Mouse (Mus musculus) skeletal muscle tissue, adult 2 months (tissue): ENCODE results near the gene Crlf3.
A peak's percentile ranks its signal among the peaks of the same experiment; 100 is the strongest.
"Not testable (repeated sequence)": the region's sequence is repeated elsewhere in the genome, so short reads cannot be mapped to it uniquely, and the experiment has no call there.

Source experiments
- DNase-seq: peaks from one replicate; pipeline ENCODE4 v3.0.0-alpha.2; 2012; ENCODE audit warnings: low read depth, low spot score

Crlf3 gene

DNA sequence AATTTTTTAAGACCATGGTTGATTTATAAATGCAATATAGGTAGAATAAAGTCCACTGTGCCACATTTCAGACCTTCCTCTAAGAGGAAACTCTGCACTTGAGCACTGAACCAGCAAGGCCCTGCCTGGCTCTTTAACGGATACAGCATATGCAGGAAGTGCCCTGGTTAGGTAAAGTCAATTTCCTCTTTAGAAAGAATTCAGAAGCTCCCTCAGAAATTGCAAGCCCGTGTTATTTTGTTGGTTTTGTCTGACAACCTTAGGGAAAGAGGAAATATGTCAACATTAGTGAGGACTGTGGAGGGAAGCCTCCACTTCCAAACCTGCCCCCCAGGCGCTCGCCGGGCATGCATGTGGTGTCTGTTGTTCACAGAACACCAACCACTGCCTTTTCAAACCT is 13.2 kb downstream of the Crlf3 start:
- DNase-seq: no peak

DNA sequence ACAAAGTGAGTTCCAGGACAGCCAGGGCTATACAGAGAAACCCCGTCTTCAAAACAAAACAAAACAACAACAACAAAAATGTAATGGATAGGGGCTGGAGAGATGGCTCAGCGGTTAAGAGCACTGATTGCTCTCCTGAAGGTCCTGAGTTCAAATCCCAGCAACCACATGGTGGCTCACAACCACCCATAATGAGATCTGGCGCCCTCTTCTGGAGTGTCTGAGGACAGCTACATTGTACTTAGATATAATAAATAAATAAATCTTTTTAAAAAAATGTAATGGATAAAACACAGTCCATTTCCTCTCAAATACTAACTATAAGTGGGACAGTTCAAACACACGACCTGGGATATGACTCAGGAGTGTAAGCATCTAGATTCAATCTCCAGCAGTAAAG is 14.4 kb downstream of the Crlf3 start:
- DNase-seq: not testable (repeated sequence)

DNA sequence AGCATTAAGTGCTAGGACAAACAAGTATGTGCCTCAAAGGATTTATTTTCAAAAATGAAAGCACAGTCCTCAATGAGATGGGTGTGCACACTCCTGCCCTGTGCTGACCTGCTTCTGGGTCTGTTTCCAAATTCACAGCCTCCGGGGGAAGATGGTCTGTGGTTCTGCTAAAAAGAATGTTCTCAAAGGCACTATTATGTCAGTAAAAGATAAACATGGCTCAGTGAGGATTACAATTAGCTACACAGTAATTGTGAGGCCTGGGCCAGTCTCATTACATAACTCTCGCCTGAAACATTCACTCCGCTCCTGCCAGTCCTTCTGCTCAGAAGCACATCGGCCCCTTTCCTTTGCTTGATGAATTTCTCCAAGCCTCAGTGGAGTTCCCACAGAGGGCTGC is 18.6 kb downstream of the Crlf3 start:
- peak; percentile 44 for DNase-seq

DNA sequence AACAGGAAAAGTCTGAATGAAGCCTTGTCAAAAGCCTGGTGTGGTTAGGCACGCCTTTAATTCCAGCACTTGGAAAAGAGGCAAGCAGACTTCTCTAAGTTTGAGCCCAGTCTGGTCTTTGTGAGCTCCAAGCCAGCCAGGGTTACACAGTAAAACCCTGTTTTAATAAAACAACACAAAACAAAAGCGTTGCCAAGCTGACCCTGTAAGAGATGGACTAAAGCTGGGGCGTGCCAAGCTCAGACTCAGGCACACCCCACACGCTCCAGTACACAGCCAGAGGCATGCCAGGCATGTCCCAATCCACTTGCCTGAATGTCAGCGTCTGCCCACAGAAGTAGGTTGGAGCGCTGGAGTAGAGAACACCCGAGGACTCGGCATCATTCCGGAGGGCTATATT is 24.6 kb downstream of the Crlf3 start:
- DNase-seq: no peak

DNA sequence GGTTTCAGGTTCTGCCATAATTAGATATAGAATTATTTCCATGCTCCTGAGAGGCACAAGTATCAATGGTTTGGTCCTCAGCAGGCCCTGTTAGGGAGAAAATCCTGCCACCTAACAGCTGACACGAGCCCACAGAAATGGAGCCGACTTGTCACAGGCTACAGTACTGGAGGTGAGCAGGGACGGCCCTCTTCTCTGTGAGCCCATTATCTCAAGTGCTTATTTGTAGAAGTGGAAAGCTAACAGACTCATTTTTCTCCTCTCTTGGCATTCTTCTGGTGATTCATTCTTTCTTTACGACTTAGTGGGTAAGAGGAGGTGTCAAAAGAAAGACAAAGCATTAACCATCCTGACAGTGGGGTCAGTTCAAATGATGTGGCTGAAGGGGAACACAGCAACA is 26.1 kb downstream of the Crlf3 start:
- DNase-seq: no peak

DNA sequence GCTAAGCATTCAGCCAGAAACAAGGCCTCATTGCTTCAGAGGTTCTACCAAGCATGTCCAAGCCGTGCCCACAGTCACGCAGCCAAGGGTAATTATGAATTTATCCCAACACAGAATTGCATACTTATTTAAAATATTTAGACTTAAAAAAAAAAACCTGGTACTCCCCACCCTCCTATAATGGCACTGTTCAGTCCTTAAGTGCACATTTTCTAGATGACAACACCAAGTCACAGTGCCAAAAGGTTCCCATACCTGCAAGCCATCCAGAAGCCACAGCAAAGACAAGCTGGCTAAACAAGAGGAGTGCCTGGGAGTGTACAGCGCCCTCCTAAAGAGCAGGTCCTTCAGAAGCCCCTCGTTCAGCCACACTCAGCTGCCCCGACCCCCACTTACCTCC is 27.6 kb downstream of the Crlf3 start:
- DNase-seq: no peak

DNA sequence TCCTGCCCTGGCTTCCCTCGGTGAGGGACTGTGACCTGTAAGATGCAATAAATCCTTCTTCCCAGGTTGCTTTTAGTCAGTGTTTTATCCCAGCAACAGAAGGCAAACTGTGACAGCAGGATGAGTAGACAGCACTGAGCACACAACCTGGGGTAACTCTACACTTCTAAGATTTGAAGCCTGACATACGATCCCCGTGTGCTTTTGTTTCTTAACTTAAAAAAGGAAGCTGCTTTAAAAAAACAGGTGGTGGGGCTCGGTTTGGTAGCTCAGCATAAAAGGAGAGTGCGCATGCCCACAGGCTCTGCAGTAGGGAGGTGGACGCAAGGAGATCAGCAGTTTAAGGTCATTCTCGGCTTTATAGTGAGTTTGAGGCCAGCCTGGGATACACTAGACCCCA is 28.3 kb downstream of the Crlf3 start:
- DNase-seq: no peak

DNA sequence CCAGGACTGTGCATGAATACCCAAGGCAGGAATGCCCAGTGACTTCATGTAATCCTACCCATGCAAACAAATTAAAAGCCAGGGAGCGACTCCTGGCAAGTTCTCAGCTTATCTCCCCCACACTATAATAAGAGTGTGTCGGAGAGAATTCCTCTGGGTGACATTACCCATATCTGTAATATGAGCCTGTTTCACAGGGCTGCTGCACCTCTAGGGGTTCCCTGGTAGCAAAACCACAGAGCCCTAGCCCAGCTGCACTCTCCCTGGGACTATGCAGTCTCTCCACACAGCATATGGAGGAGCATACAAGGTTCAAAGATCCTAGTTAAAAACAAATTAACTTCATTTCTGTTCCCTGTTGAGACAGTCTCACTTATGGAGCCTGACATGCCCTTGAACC is 30.7 kb downstream of the Crlf3 start:
- no peak for DNase-seq

DNA sequence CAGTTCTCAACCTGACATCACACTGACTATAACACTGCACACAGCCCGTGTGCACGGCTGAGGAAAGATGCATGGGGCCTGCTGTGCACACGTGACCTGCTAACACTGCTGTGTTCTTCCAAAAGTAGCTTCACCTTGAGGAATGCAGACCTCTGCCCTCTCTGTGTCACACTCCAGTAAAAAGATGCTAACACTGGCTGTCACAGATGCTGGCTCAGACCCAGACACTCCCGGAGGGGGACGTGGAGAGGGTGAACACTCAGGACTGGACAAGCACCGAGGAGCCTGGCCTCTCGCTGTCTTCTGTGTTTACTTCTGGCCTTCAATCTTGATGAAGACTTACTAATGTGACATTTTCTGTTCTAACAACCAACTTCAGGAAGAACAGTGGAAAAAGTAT is 33.9 kb downstream of the Crlf3 start:
- no peak for DNase-seq

DNA sequence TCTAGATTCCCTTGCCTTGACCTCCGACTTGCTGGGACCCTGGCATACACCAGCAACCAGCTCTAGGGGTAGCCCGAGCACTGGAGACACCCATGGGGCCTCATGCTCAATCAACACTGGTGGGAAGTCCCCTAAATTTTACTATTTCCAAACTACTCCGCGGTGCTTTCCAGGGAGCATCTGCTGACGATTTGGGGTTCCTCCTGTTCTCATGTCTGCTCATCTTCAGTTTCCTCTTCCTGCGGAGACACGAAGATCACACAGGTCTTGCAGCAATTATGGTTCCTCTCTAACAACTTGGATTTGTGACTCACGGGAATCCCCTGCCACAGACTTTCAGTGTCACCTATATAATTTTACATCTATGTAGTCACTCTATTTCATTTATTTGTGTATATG is 37.4 kb downstream of the Crlf3 start:
- no peak for DNase-seq

DNA sequence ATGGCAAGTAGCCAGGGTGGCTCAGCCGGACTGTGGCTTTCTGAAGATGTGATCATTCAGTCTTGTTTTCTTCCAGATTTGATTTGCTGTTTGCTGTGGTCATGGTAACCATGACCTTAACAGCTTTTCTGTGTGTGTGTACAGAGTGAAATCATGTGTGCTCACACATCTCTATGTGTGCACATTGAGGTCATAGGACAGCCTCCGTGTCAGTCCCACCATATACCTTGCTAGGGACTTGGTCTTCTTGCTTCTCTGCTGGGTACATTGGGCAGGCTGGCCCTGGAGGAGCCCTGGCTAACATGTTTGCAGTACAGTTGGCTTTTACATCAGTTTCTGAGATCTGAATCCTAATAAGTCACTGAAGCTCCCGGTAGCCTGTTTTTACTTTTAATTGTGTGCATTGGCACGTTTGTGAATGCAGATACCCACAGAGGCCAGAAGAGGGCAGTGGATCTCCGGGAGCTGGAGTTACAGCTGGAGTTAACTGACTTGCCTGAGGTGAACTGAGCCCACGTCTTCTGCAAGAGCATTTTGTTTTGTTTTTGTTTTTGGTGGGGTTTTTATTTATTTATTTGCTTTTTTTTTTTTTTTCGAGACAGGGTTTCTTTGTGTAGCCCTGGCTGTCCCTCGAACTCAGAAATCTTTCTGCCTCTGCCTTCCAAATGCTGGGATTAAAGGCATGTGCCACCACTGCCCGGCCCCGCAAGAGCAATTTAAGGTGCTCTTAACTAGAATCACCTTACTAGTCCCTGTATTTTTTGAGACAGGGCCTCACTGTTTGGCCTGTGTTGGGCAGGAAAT is 38.0 kb downstream of the Crlf3 start:
- DNase-seq: peak; percentile 47

DNA sequence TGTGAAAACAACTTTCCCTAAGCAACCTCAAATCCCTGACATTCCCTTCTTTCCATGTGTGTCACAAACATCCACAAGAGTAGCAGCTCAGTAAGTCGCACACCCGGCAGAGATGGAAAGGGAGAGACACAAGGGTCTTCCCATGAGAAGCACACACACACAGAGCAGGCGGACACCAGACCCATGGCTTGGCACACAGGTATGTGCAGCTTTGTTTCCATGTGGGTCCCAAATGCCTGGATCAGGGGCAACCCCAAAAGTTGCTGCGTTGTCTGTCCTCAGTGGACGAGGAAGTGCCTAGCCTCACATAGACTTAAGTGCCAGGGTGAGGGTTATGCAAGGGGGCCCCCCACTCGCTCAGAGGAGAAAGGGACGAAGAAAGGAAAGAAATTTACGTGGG is 43.3 kb downstream of the Crlf3 start:
- no peak for DNase-seq

DNA sequence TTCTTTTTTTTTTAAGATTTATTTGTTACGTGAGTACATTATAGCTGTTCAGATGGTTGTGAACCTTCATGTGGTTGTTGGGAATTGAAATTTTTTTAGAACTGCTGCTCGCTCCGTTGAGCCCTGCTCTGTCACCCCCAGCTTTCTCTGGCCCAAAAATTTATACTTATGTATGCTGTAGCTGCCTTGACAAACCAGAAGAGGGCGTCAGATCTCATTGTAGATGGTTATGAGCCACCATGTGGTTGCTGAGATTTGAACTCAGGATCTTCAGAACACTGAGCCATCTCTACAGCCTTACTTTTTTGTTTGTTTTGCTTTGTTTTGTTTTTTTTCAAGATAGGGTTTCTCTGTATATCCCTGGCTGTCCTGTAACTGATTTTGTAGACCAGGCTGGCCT is 59.5 kb downstream of the Crlf3 start:
- no peak for DNase-seq

DNA sequence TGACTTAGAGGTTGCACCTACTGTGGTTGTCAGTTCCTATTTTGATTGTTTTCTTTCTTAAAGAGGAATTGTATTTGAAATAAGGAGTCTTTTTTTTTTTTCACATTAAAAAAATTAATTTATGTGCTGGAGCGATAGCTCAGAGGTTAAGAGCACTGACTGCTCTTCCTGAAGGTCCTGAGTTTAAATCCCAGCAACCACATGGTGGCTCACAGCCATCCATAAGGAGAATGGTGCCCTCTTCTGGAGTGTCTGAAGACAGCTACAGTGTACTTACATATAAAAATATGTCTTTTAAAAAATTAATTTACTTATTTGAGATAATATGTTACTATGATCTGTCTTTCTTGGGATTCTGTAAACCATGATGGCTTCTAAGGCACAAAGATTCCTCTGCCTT is 61.0 kb downstream of the Crlf3 start:
- no peak for DNase-seq

DNA sequence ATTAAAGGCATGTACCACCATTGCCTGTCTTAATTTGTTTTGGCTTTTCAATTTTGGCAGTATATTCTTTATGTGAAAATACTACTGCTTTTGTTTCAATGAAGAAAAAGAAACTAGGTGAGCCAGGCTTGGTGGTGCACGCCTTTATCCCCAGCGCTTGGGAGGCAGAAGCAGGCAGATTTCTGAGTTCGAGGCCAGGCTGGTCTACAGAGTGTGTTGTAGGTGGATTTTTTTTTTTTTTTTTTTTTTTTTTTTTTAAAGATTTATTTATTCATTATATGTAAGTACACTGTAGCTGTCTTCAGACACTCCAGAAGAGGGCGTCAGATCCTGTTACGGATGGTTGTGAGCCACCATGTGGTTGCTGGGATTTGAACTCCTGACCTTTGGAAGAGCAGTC is 64.3 kb downstream of the Crlf3 start:
- not testable (repeated sequence) for DNase-seq
